Mouse (Mus musculus) left cerebral cortex, postnatal 4 days (tissue): ENCODE results near the gene Btg2. TPM values are rescaled to one million over a fixed set of nuclear protein-coding genes. Genes with fewer than 3 reads are reported as not detected.

Experiments
- DNase-seq: peaks from one replicate; pipeline ENCODE4 v3.0.0-alpha.2; 2022
- intact Hi-C: fragments of 180-260 bp; cut with DNase I; formaldehyde crosslinking; loops from one replicate; pipeline ENCODE4 v1.15.1; 2025
- total RNA-seq, 2 experiments: library from RNA; stranded (reverse); gene quantifications; 2 replicates each; pipeline ENCODE4 v1.2.3; 2021

The Btg2 gene
- total RNA-seq, result 1 to 10 TPM; 7.9 to 8.1 TPM

- intact Hi-C loops, result no loop called here
- peak; percentile 98 for DNase-seq
These were observed at the start of gene Btg2 for GRCm38 (mm10) chr1:134078802-134079476. Gene Btg2, minus strand, starts transcription at chr1:134079120.

- intact Hi-C loops, result no loop called here
- DNase-seq, result peak; percentile 37
These were observed 43.3 kb upstream of the Btg2 start for GRCm38 (mm10) chr1:134122195-134122594.

- intact Hi-C loops, result no loop called here
- DNase-seq, result peak; percentile 92
These were observed 41.3 kb upstream of the Btg2 start for GRCm38 (mm10) chr1:134120179-134120578.

GRCm38 (mm10) chr1:134117110-134117509 is 38.2 kb upstream of the Btg2 start:
- DNase-seq, result no peak
- intact Hi-C loops, result no loop called here

GRCm38 (mm10) chr1:134115424-134115823 is 36.5 kb upstream of the Btg2 start:
- intact Hi-C loops, result no loop called here
- DNase-seq, result no peak

DNA sequence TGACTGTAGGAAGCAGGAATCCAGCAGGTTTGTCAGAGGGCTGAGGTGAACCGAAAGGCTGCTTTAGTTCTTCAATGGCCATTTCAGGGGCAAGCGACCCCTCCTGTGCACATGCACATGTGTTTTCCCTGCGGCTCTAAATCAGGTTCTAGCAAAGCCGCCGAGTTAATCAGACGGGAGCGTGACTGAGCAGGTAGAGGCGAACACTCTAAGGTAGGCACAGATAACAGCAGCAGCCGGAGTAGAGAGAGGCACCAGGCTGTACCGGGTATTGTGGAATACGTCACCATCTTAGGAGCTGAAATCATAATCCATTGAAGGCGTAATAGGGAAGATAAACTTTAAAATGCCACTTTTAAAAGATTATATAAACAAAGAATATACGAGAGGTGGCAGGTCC is 35.8 kb upstream of the Btg2 start:
- intact Hi-C loops, result no loop called here
- DNase-seq, result no peak

GRCm38 (mm10) chr1:134114018-134114417 is 35.1 kb upstream of the Btg2 start:
- DNase-seq, result no peak
- intact Hi-C loops, result no loop called here

GRCm38 (mm10) chr1:134113560-134113959 is 34.6 kb upstream of the Btg2 start:
- intact Hi-C loops, result no loop called here
- DNase-seq, result no peak

GRCm38 (mm10) chr1:134110979-134111378 is 32.1 kb upstream of the Btg2 start, which contains the start of gene Chit1:
Gene Chit1, plus strand, starts transcription at chr1:134111242.
- intact Hi-C loops, result no loop called here
- DNase-seq, result no peak

DNA sequence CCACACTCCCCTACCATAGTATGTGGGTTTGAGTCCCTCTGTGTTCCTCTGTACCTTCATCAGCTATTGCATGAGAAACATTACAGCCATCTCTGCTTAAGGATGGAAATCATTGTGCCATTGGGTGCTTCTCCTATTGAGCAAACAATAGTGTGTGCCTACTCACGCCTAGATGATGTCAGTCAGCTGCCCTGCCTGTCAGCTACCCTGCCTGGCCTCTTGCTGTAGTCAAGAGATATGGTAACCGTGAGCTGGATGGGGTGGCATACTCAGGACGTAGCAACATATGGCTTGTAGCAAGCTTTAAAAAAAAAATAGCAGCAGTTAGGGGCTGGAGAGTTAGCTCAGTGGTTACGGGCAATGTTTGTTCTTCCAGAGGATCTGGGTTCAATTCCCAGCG is 31.5 kb upstream of the Btg2 start:
- intact Hi-C loops, result no loop called here
- DNase-seq, result no peak

DNA sequence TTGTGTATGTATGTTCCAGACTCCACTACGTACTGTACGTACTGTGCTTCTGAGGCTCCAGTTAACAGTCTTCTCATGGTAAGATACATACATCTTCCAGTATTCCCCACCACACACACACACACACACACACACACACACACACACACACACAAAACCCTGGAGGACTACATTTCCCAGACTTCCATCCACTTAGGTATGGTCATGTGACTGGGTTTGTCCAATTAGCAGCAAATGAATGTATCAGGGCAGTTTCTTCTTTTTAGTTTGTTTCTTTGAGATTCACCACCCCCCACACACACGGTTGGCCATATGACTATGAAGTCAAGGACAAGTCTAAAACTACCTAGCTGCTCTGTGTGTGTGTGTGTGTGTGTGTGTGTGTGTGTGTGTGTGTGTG is 31.1 kb upstream of the Btg2 start:
- no peak for DNase-seq
- intact Hi-C loops, result no loop called here

- DNase-seq, result no peak
- intact Hi-C loops, result no loop called here
These were observed 28.9 kb upstream of the Btg2 start for GRCm38 (mm10) chr1:134107777-134108176.

DNA sequence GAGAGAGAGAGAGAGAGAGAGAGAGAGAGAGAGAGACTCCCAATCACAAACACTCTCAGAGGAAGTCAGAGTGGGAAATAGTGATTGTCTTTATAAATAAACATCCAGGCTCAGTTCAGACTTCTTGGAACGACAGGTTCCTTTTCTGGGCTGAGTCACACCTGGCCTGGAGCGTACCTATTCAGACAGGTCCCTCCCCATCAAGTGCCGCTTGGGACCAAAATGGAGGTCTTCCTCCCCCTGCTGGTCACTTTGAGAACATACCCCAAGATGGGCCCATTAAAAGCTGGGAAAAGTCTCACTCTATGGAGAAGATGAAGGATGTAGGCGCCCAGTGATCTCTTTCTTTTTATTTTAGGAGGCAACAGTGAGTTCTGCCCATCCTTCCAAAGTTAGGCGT is 27.8 kb upstream of the Btg2 start:
- DNase-seq, result peak; percentile 49
- intact Hi-C loops, result loop anchor here (1.0 kb wide), 1 partner anchor 53 kb away; no protein-coding TSS in a partner anchor

DNA sequence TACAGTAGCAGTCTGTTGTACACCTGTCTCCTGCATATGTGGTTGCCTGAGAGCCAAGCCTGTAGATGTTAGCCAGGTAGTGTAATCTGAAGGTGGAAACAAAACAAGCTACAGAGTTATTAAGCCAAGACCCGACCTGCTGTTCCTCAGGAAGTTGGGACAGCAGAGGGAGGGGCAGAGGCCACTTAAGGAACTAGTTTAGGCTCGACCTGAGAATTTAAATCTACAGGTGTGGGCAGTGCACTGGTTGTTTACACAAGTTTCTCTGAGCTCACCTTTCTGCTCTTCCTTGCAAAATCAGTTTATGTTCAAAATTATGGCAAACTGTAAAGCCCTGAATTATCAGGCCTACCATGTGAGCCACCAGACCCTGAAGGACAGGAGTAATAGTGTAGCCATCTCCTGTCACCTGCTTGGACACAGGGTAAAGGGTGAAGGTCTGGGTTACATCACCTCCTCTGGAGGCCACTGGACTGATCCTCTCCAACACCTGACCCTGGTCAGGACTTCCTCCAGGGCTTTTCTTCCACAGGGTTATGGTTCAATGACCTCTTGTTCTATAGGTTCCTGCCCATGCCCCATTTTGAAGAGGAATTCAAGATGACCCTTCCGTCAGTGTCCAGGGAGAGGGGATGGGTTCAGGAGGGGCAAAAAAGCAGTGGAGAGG is 27.0 kb upstream of the Btg2 start:
- DNase-seq, result no peak
- intact Hi-C loops, result loop anchor here (1.0 kb wide), 1 partner anchor 53 kb away; no protein-coding TSS in a partner anchor

DNA sequence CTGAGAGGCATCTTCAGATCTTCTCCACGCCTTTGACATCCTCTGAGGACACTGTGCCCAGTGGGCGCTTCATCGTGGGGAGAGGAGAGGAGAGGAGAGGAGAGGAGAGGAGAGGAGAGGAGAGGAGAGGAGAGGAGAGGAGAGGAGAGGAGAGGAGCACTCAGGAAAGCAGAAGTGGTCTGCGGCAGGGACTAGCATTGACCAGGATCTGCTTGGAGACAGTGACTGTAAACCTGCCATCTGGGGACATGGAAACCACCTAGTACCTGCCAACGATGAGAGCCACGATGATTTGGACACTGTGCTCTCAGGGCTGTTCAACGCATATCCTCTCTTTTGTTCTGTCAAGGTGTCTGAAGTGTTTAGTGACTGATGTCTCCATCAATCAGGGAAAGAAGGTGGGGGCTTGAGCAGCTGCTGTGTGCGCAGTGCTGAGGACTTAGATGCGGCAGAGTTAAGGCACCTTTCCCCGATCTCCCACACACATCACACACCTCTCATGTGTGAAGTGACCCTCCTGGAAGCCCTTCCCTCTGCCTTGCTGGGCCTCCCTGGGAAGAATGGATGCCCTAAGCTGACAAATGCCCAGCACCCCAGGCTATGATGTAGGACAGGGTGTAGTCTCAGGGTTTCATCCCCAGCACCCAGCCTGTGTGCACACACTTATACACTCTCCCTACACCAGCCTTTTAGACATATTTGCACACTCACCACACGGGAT is 26.3 kb upstream of the Btg2 start:
- intact Hi-C loops, result no loop called here
- no peak for DNase-seq

- DNase-seq, result peak; percentile 55
- intact Hi-C loops, result no loop called here
These were observed 24.9 kb upstream of the Btg2 start for GRCm38 (mm10) chr1:134103861-134104260.

DNA sequence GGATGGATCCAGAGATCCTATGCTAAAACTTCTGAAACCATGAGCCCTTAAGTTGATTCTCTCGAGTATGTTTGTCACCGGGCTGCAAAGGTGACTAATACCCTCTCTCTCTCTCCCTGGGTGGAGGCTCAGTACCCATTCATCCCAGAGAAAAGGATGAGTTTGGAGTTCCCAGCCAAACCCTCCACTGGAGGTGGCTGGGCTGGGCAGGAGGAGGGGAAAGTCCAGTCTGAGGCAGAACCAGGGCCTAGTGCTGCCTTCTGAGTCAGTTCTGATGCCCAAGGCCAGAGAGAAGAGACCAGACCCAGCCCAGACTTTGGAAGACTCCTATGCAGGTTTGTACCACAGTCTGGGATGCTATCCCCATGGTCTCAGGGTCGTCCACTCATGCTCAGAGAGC is 22.7 kb upstream of the Btg2 start:
- DNase-seq, result no peak
- intact Hi-C loops, result no loop called here

DNA sequence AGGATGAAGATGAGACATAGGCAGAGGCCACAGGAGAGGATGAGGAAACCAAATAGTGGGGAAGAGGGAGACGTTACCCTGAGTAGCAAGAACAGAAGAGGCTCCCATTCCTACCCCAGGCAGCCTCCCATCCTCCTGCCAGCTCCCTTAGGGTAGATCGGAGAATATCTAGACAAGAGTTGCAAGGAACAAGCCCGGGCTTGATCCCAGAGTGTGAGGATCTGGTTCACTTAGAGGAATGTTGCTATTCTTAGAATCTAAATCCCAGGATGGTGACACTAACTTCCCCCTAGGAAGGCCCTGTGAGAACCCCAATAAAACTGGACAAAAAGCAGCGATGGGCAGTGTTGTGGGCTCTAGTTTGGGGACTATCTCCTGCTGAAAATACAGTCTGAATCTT is 22.0 kb upstream of the Btg2 start:
- intact Hi-C loops, result no loop called here
- no peak for DNase-seq

GRCm38 (mm10) chr1:134100401-134100800 is 21.5 kb upstream of the Btg2 start:
- intact Hi-C loops, result no loop called here
- DNase-seq, result no peak

DNA sequence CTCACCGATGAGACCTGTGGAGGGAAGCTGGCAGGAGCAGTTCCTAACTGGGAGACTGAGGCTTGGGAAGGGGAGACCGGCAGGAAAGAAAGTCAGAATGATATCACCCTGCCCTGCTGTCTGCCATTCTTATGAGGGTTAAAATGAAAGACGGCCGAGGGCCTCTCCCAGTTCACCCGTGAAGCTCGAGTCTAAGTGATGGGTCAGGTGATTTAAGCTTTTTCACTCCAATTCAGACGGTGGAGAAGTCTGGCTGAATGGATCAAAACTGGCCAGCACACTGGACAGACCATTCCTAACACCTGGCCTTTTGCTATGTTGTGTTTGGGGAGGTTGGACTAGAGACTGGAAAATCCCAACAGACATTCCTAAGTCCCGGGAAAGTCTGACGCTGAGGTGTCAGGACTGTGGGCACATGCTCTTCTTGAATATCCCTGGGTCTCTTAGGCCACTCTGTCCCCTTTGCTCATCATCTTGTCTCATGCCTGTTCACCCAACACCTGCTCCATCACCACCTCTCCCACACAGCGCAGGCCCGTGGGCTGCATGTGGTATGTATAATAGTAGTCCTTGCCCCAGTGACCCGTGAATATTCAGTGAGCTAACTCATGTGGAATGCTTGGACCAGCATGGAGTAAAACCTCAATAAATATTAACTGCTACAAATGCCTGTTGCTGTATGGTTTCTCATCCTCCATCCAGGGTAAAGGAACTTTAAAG is 20.8 kb upstream of the Btg2 start:
- intact Hi-C loops, result no loop called here
- no peak for DNase-seq
